Mouse (Mus musculus) hindlimb bud, embryonic 11.5 days (tissue): Measurements from ENCODE around the gene Limd2.
"Not testable (repeated sequence)": the region's sequence is repeated elsewhere in the genome, so short reads cannot be mapped to it uniquely, and the experiment has no call there.

Source experiments
- DNase-seq: peaks from one replicate; pipeline ENCODE4 v3.0.0-alpha.2; 2012; ENCODE audit warnings: low read depth, low spot score; ENCODE audit errors: extremely low spot score

Gene Limd2

DNA sequence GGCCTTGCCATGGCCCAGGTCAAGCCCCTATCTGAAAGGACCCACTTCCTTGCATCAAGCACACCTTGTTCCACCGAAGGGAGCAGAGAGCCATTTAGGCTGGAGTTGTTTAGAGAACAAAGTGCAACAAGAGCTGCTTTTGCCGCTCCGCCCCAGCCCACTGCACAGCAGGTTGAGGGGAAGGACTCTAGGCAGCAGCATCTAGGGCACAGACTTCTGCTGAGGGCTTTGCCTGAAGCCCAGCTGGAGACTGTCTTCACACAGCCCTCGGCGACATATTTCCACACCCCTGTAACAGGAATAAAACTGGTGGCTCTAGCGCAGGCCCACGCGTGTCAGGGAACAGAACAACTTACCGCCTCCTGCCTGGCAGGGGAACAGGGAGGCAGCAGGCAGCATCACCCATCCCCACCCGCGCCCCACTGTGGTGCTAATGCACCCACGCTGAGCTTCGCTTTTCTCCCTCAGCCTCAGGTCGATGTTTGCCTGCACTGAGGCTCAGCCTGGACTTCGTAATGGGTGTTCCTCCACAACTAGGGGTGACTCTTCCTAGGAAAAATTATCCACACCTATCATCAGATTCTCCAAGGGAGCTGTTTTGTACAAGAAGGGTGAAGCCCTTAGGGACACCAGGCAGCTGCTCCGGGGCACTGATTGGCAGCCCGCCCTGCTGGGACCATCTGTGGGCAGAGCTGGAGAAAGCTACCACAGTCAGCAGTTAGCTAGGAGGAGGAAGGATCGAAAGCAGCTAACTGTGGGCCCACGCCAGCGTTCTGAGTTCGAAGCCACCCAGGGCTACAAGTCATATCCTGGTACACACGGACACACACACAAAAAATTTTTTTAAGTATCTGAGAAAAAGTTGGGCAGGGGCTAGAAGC lies at the start of gene Limd2, which contains the start of gene Gm10840:
Limd2 (minus strand) TSS at position 20 of the 881 bp plus-strand sequence.
Gm10840 (plus strand) TSS at position 10 of the 881 bp plus-strand sequence.
- DNase-seq = peak; percentile 37

DNA sequence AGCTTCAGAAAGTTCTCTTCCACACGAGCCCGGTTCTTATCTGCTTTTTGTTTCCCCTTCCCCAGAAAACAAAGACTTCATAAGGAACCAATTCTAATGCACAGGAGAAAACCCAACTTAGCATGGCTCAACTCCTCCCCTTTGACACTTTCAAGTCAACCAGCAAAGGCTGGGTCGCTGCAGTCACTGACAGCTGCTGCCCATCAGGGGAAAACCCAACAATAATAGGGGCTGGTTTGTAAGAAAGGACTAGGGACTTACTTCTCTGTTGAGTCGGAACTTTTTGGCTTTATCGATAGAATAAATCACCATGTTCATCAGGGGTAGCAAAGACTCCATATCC lies 41.4 kb upstream of the Limd2 start, which contains the start of gene Strada:
Strada (minus strand) TSS at position 46 of the 343 bp plus-strand sequence.
- no peak for DNase-seq

DNA sequence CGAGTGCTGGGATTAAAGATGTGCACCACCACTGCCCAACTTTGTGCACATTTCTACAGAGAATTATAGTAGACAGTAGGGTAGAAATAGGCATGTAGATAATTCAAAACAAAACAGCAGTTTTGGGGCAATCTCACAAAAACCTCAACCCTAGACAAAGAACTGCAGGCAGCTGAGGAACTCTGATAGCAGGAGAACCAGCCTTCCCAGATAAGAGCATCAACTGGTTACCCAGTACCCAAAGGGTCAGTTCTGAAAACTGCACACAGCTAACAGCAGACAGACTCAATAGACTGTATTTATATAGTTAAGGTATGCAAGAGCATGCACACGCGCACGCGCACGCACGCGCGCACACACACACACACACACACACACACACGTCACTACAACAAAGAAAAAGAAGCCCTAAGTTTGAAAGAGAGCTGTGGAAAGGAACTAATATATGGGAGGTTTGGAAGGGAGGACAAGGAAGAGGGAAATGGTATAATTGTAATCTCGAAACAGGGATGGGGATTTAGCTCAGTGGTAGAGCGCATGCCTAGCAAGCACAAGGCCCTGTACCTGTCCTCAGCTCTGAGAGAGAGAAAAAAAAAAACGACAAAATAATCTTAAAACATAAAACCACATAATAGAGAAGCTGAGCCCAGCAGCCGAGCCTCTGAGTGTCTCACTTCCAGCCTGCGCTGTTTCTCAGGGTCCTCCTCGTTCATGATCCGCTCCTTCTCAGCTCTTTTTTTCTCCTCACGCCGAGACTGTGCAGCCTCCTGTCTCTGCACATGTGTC lies 40.9 kb upstream of the Limd2 start:
- no peak for DNase-seq

DNA sequence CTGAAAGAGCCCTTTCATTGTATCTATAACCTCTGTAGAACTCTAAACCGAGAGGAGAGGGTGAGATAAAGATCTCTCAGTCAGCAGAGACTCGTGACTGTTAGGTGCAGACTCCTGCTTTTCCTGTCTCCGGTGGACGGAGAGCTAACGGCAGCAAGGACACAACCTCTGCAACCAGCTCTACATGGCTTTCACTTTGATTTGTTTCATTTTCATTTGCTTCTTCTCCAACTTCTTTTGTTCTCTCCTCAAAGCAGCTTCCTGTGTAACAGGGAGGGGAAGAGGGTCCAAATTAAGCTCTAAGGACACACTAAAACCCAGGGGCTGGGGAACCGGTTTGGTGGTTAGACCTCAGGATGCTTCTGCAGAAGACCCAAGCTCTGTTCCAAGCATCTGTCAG lies 40.1 kb upstream of the Limd2 start:
- DNase-seq = no peak

DNA sequence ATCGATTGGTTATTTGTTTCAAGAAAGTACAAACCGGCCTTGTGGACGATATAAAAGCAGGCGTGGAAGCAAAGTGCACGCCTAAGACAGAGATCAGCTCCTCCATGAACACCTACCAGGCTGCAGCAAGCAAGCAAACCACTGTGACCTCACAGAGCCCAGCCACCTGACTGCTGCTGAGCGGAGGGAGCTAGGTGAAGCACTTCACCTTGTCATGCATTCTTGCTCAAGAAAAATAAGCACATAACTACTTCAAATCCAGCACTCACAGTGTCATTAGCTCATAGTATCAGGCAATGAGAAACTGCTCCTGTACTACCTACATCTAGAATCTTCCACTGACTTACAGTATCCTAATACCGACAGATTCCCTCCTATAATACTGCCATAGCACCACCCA lies 39.3 kb upstream of the Limd2 start:
- not testable (repeated sequence) for DNase-seq

DNA sequence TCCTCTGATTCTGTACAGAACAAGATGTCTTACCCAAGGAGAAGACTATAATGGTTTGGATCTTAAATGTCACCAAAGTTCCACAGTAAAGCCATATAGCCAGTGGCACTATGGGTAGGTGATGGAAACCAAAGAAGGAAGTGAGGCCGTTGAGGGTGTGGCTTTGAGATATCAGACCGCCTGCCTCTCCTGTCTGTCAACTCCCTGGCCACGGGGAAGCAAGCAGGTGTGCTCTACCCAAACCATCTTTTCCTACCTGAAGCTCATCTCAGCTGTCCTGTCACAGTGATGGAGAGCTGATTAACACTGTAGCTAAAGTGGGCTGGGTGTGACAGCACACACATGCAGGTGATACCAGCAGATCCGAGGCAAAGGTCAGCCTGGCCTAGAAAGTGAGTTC lies 37.6 kb upstream of the Limd2 start:
- DNase-seq = no peak

DNA sequence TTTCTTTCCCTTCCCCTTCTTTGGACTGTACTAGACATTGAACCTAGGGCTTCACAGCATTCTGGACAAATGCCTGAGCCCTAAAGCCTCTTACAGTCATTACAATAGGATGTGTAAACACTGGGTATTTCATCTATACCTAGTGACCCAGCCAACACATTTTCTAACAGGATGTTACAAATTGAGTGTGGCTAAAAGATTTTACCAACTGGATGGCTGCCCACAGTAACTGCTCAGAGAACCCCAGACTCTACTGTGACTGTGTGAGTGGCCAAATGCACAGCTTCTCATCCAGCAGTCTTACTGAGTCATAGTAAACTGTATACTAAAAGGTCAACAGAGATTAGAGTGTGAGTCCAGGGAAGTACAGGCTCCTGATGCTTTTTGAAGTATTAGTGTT lies 34.7 kb upstream of the Limd2 start:
- no peak for DNase-seq

DNA sequence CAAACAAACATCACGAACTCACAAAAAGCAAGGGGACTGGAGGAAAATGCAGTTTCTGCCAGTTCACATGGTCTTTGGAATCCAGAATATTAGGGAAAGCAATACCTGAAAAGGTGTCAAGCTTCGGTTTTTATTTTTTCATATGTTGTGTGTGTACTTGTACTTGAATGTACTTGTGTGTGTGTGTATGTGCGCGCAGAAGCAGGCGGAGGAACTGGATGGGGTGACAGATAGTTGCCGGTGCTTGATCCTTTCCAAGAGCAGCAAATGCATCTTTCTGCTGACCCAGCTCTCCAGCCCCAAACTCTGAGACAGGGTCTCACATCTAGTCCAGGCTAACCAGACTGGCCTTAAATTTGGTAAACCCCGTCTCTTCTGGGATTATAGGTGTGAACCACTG lies 34.2 kb upstream of the Limd2 start:
- no peak for DNase-seq

DNA sequence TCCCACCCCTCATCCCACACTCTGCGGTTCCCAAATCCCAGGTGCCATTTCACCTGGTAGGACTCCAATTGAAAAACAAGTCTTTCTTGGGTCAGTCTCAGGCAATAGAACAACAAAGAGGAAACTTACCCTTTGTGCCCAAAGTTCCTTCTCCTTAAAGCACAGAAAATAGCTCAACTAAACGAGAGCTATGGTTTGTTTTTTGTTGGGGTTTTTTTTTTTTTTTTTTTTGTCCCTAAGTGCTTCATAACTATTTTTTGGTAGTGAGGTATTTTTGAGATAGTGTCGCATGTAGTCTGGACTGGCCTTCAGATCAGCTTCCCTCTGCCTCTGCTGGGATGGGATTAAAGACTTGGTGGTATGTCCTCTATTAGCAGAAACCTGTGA lies 33.5 kb upstream of the Limd2 start:
- no peak for DNase-seq

DNA sequence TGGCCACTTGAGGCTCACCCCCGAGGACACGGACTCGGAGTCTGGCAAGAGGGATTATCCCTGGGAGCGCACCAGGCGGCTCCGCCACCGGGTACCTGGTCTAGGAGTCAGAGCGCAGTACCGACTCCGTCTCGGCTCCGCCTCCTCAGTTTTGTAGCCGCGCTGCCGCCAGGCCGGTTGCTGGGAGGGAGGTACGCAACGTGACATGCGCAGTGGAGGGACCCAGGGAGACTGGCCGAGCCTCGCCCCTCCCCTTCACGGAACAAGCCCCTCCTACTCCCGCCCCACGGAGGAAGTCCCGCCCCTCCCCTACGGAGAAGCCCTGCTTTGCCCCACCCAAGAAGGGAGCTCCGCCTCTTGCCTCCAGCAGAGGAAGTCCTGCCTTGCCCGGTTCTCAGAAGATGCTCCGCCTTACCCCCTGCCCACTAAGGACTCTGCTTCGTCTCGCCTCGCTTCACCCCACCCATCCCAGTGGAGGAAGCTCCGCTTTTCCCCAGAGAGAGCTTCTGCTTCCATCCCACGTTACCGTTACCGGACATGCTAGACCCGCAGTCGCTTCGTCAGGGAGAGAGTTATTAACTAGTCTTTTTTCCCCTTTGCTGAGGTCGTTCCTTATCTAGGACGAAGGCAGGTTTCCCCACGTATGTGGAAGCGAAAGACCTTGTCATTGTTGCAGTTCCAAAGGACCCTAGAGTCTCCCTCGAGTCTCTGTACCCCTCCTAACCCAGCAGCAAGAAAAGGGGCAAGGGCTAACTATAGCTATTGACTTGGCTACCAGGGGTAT lies 32.9 kb upstream of the Limd2 start:
- peak; percentile 84 for DNase-seq

DNA sequence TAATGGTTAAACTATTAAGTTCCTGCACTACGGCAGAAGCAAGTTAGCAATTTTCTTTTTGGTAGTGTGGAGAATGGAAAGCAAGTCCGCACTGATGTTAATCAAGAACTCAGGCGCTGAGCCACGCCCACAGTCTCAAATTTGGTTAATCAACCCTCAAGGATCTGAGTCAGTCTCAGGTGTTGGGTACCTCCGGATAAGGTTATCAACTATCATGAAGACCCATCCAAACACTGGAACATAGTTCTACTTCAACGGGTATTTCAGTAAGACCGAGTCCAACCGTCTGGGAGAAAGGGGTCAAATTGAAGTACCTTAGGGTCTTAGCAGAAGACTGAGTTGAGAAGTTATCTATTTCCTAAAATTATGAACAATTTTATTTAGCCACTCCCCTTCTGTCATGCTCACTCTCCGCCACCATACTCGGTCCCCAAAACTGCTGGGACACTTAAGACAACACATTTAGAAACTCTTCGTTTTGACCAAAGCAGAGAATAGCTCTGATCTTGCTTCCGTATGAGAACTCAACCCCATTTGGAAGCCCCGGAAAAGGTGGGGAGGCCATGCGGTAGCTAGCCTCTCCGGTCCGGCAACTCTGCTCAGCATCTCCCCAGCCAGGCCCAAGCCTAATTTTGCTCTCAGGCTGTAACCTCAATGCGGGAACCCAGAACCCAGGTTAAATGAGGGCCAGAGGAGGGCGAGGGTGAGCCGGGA lies 32.2 kb upstream of the Limd2 start:
- no peak for DNase-seq

DNA sequence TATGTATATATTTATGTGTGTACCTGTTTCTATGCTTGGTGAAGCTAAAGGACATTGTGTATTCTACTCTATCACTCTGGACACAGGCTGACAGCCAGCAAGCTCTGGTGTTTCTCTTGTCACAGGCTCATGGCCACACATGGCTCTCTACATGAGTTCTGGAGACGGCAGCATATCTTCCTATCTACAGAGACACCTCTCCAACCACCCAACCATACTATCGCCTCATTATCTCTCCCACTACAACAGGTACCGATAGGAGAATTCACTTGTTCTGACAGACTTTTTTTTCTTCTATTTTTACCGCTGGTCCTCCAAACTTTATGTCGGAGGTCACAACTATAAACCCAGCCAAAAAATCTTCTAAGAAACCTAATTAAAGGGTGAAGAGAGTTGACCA lies 31.6 kb upstream of the Limd2 start:
- DNase-seq = no peak

DNA sequence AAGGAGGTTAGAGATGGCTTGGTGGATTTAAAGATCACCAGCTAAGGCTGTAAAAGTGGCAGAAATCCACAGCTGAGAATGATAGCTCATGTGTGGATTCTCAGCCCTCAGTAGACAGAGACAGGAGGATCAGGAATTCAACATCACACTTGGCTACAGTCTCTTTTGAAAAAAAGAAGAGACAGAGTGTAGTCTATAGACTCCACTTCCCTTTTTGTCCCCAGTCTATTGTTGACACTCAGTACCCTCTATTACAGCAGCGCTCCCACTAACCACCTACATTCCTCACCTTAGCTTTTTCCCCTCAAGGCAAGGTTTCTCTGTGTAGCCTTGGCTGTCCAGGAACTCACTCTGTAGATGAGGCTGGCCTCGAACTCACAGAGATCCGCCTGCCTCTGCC lies 31.1 kb upstream of the Limd2 start:
- no peak for DNase-seq

DNA sequence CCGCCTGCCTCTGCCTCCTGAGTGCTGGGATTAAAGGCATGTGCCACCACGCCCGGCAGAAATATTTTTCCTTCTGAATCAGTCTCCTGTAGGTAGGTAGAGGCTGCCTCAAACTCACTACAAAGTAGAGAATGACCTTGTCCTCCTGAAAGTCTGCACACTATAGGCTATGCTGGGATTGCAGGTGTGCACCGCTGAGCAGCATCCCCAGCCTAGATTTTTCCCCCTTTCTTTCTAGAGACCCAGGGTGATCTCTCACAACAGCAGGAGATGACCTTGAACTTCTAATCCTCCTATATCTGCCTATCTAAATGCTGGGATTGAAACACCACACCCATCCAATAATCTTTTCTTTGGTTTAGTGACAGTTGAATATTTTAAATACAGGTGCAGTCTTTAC lies 26.7 kb upstream of the Limd2 start:
- DNase-seq = no peak

DNA sequence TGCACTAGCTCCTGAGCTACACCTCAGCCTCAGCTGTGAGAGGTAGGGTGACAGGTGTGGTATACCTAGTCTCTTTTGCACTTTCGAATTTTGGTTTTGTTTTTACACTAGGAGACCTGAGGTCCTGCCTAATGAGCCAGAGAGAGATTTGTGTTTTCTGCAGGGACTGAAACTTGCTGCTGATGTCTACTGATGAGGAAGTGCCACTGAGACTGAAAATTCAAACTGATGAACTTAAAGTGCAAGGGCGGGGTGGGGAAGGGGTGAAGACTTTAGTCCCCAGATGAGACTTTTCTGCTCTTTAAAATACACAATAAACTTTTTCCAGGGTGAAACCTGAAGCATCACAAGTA lies 19.8 kb upstream of the Limd2 start:
- no peak for DNase-seq

DNA sequence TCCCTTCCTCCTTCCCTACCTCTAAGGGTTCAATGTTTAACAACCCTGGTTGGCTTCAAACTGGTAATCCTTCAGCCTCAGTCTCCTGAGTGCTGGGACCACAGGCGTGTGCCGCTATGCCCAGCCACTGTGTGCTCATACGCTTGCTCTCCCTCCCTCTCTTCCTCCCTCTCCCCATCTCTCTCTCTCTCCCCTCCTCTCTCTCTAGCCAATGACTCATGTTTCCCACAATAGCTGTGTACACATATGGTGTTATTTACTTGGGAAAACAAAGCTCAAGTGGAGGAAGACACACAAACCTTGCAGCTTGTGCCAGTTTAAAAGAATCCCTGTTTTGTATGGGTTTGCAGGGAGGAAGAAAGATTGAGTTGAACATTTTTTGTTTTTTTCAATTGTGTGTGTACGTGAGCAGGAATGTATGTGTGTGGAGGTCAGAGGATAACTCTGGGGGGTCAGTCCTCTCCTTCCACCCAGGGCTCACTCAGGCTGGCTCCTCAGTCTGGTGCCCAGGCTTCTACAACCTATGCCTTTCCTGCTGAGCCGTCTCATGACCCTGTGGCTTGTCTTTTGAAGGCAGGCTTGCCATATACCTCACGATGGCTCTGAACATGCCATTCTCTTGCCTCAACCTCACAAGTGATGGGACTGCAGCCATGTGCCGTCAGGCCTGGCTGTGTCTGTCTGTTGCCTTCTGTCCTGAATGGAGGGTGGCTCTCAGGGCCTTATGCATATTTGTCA lies 19.2 kb upstream of the Limd2 start:
- DNase-seq = no peak

DNA sequence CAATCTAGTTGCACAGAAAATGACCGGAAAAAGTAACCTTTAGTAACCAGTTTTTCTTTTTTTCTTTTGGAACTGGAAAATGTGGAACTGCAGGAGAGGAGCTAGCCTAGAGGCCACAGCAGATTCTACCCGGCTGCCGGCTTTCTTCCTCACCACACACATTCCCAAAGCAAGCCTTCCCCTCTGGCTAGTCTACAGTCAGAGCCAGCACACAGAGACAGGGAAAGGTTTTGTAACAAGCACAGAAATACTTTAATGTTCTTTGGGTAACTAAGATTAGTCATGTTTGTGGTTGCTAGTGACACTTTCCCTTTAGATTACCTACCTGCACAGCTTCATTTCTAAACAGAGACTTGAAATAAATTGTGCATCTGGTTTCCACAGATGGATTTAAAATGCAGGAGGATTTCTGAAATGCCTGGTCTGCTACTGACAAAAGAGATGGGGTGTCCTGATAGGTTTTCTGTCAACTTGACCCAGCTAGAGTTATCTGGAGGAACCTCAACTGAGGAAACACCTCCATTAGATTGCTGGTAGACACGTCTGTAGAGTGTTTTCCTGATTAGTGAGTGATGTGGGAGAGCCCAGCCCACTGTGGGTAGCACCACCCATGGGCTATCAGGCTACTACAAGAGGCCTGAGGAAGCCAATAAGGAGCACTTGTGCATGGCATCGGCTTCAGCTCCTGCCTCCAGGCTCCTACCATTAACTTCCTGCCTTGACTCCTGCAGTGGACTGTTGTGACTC lies 17.5 kb upstream of the Limd2 start:
- DNase-seq = no peak

DNA sequence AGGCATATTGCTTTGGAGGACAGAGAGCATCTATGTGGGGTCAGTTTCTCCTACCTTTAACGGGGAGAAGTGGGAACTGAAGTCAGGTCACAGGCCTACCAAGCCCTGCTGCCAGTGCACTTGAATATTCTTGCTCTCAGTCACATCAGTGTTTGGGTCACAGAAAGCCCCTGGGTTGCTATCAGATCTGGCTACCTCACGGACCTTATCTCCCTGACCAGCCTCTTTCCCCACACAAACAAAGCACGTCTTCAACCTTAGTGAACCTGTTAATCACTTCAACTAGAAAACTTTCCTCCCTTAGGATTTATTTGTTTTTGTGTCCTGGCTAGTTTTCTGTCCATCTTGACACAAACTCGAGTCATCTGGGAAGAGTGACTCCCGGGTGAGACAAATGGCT lies 15.7 kb upstream of the Limd2 start:
- DNase-seq = no peak

DNA sequence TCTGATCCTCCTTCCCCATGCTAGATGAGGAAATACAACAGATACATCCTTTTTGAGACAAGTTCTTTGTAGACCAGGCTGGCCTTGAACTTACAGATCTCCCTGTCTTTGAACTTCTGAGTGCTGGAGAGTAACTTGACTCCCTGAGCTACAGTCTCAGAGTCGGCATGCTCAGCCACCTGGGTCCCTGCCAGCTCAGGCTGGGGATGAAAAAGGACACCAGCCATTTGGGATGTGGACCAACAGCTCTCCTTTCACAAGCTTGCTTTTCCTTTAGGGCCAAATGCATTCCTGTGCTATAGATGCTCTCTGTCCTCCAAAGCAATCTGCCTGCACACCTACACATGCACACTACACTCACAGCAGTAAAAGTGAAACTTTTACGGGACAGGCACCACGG lies 14.4 kb upstream of the Limd2 start:
- no peak for DNase-seq

DNA sequence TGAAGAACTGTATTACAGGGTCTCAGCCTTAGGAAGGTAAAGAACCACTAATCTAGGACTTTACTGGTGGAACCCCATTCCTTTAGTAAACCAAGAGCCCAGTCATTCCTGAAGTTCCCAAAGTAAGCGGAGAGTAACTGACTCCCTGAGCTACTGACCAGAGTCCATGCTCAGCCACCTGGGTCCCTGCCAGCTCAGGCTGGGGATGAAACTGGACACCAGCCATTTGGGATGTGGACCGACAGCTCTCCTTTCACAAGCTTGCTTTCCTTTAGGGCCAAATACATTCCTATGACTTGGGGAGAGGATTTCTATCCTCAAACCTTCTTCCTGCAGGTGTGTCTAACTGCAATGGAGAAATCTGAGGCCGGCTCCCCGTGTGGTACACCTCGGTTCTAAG lies 13.7 kb upstream of the Limd2 start:
- no peak for DNase-seq
